Mouse (Mus musculus): ENCODE results near the gene Cd300lg. TPM values are rescaled to one million over a fixed set of nuclear protein-coding genes. Genes with fewer than 3 reads are reported as not detected.
A peak's percentile ranks its signal among the peaks of the same experiment; 100 is the strongest.

Cd300lg gene
- total RNA-seq, 2 experiments from 2014 or later, result not detected

DNA sequence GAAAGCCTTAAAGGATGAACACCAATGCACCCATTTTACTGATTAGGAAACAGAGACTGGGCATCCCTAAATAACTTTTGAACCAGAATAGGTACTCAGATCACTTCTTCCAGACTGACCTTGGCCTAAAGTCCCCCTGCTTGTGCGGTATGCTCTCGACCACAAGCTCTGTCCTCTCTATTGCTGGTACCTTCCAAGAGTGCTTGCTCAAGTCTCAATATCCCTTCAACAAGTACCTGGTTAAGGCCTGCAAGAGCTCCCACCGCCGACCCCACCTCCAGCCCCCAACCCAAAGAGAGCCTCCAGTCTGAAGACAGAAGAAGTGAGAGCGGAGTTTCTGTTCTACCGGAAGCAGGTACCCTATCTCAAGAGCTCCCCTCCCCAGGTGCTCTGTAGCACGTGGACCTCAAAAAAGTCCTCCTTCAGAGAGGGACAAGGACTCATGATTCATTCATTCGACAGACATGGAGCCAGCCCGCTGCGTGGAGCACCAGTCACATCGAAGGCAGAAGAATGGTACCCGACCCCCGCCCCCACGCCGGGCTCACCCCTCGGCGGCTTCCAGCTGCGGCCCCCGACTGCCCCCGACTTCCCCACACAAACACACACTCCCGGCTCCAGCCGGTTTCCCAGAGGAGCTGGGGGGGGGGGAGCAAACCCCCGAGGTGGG, 15.2 kb upstream of the Cd300lg start:
- no peak for DNase-seq (ENCODE audit: low spot score in 2 of 2)

DNA sequence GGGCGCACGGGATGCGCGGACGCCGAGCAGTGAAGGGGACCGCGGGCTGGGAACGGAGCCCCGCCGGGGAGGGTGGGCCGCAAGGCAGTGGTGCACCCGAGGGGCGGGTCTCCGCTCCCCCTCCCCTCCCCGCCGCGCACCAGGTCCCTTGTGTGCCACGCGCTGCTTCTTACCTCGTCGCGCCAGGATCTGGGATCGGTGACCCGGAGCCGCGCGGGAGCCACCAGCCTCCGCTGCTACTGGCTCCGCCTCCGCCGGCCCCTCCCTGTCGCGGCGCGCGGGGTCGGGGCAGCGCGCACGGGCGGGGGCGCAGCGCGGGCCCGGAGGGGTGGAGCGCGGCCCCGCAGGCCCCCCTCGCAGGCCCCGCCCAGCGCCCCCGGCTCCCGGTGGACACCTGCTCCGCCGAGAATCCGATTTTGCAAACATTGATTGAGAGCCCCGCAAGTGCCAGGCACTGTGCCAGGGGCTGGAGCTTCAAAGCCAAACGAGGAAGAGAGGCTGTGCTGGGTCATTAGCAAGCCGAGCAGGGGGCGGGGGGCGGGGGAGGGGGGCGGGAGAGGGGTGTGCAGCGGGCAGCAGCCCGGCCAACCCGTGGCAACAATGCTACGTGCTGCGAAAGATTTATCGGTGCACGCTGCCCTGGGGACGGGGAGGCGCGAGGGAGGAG, 14.5 kb upstream of the Cd300lg start:
- peak; percentile 40 to 65 for DNase-seq (ENCODE audit: low spot score in 2 of 2)

GRCm38 (mm10) chr11:102027361-102028017, 13.8 kb upstream of the Cd300lg start:
- DNase-seq (ENCODE audit: low spot score in 2 of 2), result no peak

DNA sequence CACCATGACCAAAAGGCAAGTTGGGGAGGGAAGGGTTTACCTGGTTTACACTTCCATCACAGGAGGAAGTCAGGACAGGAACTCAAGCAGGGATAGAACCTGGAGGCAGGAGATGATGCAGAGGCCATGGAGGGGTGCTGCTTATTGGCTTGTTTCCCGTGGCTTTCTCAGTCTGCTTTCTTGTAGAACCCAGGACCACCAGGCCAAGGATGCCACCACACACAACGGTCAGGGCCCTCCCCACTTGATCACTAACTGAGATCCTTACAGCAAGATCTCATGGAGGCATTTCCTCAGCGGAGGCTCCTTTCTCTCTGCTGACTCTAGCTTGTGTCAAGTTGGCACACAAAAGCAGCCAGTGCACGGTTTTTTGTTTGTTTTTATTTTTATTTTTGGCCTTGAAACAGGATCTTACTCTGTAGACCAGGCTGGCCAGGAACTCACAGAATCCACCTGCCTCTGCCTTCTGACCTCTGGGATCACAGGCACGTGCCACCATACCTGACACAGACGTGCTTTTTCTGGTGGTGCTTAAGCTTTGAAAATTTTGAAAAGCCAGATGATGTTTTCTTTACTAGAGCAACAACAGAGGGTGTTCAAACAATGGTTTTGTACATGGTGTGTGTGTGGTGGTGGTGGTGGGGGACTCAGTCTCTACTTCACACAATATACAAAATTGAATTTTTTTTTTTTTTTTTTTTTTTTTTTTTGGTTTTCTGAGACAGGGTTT, 13.1 kb upstream of the Cd300lg start, which contains the start of gene Mpp3:
TSS of gene Mpp3 (minus strand) at position 375 of the 730 bp plus-strand sequence.
- no peak for DNase-seq (ENCODE audit: low spot score in 2 of 2)

GRCm38 (mm10) chr11:102029304-102029703, 12.0 kb upstream of the Cd300lg start:
- DNase-seq (ENCODE audit: low spot score in 2 of 2), result no peak

GRCm38 (mm10) chr11:102029966-102030365, 11.3 kb upstream of the Cd300lg start:
- DNase-seq (ENCODE audit: low spot score in 2 of 2), result no peak

DNA sequence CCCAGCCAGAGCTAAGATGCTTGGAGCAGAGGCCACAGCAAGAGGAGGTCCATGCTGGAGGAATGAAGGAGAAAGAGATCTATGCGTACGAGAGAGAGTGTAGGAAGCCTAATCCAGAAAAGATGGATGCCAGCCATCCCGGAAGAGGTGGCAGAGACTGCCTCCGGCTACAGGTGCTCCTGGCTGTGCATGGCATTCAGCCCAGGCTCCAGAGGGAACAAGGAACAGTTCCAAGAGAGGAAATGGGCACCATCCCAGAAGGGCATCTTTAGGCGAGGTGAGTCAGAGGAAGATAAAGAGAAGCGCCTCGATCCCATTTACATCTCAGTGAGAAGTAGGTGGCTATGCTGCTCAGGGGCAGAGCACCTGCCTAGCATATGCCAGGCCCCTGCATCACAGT, 10.2 kb upstream of the Cd300lg start:
- DNase-seq (ENCODE audit: low spot score in 2 of 2), result no peak

DNA sequence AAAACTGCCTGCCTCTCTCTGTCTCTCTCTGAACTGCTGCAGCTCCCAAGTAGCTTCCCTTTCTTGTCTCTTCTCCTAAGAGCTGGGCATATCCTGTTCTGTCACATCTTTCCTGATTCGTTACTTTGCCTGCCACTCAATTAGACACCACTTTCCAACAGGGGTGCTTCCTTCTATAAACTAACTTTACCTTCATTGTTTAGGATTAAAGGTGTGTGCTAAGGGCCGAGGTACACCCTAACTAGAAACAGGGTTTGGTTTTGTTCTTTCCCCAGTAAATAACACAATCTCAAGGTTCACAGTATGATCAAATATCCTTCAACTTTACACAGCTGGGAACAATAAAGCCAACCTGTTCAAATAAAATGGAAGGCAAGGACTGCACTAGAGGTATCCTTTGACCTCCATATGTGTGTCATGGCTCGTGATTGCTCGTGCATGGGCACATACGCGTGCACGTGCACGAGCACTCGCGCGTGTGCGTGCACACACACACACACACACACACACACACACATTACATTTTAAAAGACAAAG, 8.2 kb upstream of the Cd300lg start:
- no peak for DNase-seq (ENCODE audit: low spot score in 2 of 2)

DNA sequence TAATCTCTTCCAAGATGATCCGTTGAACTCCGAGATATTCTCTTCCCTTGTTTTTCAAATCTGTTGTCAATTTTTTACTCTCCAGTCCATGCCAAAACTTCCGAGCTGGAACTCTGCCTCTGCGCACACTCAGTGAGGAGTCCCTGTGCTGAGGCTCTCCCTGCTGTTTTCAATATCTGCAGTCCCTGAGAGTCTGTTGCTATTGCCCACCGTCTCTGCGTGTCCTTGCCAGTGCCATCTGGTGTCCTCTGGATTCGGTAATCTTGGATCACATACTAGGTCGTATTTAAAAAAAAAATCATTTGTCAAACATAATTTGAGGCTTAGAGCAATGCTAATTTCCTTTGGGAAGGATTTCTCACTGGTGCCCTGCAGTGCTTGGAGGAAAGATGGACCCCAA, 6.4 kb upstream of the Cd300lg start:
- DNase-seq (ENCODE audit: low spot score in 2 of 2), result peak in 1 of 2 experiments; percentile 74

DNA sequence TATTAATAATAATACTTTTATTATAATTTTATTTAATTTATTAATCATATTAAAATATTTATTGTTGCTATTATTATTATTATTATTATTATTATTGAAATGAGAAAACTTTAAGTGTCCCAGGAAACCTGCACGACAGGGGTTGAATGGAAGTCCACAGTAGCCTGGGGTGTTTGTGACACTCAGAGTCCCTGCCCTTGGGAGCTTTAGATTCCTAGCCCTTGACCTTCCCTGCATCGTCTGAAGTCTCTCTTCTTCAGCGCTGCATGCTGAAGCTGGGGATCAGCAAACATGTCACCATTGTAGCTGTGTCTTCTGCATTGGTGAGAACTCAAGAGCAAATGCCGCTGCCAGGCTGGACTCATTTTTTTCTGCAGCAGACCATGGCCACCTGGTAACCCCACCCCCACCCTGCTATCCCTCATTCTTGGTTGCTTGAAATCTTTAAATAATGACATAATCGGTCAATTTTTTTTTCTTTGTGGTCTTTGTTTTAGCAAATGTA, 5.8 kb upstream of the Cd300lg start:
- no peak for DNase-seq (ENCODE audit: low spot score in 2 of 2)

DNA sequence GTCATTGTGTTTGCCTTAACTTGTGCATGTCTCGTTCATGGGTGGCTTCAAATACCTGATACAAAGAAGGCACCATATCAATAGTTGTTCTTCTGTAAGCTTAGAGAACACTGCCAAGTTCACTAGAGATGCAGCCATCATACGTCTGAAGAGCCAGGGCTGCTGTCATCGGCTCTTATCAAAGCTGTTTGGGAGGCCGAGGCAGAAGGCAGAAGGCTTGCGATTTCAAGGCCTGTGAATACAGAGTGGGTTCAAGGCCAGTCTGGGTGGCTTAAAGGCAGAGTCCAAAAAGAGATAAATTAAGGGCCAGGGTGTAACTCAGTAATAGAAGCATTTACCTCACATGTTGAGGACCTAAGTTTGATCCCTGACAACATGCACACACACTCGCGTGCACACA, 5.0 kb upstream of the Cd300lg start:
- DNase-seq (ENCODE audit: low spot score in 2 of 2), result no peak

DNA sequence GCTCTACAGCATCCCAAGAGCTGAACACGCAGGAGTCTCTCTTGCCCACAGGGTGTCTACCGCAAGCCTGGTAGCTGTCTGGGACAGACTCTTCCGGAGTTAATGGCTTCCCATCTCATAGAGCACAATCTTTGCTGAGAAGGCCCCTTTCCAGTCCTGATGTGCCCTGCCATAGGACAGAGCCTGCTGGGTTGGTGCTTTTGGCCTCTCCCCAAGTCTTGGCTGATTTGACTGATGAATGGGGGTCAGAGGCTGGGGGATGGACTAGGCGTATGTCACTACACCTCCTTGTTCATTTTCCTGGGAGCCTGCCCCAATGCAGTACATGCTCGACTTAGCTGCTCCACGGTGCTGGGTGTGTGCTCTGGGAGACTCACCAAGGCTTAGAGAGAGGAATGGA, 3.5 kb upstream of the Cd300lg start:
- DNase-seq (ENCODE audit: low spot score in 2 of 2), result no peak

GRCm38 (mm10) chr11:102039487-102040137, 1.7 kb upstream of the Cd300lg start:
- DNase-seq (ENCODE audit: low spot score in 2 of 2), result no peak

- peak in 1 of 2 experiments; percentile 78 for DNase-seq (ENCODE audit: low spot score in 2 of 2)
Measured at GRCm38 (mm10) chr11:102040138-102040524, 1.2 kb upstream of the Cd300lg start.

DNA sequence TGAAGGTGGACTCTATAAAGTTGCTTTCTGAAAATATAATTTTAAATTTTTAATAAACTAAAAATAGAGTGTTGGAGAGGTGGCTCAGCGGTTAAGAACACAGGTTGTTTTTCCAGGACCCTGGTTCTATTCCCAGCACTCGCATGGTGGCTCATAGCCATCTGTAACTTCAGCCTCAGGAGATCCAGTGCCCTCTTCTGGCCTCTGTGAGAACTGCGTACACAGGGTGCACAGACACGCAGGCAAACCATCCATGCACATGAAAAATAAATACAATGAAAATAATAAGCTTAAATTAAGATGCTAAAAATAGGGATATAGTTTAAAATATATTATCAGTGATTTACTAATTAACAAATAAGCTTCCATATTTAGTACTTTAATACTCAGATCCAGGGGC, 663 bp upstream of the Cd300lg start:
- no peak for DNase-seq (ENCODE audit: low spot score in 2 of 2)

GRCm38 (mm10) chr11:102042971-102043370, 1.7 kb downstream of the Cd300lg start:
- no peak for DNase-seq (ENCODE audit: low spot score in 2 of 2)

- DNase-seq (ENCODE audit: low spot score in 2 of 2), result no peak
Measured at GRCm38 (mm10) chr11:102043381-102043780, 2.1 kb downstream of the Cd300lg start.

GRCm38 (mm10) chr11:102044691-102045212, 3.4 kb downstream of the Cd300lg start:
- no peak for DNase-seq (ENCODE audit: low spot score in 2 of 2)

GRCm38 (mm10) chr11:102046607-102047006, 5.3 kb downstream of the Cd300lg start:
- DNase-seq (ENCODE audit: low spot score in 2 of 2), result no peak

- DNase-seq (ENCODE audit: low spot score in 2 of 2), result no peak
Measured at GRCm38 (mm10) chr11:102049875-102050482, 8.7 kb downstream of the Cd300lg start.
